9 mouse cellular contexts compared by ENCODE assay signal in genomic region chr1:63273339-63273951, GRCm38 (mm10). TPM values are rescaled to one million over a fixed set of nuclear protein-coding genes. Genes with fewer than 3 reads are reported as not detected.
A peak's percentile ranks its signal among the peaks of the same experiment; 100 is the strongest.
DNase-seq lines count a peak whose midpoint lies in the region; ATAC-seq and TF ChIP-seq lines count a peak whose summit lies in the region.
"Had no signal": no experiment of that assay in that cellular context is flagged by ENCODE, and none has a peak within 500 bp of the region (broad histone marks: within the 10 kb centered on the region; RNA-seq: fewer than 3 reads in every experiment).

No protein-coding gene starts in this region.

- intact Hi-C loops in heart, postnatal 36 days (cut with DNase I), result no loop called here

- WGBS in heart, embryonic 10.5 days, result under 1% methylated on average over 60 of the region's 89 CpGs
- WGBS in forebrain, embryonic 12.5 days, result under 1% methylated on average over 31 of the region's 89 CpGs
- 2% methylated on average over 68 of the region's 89 CpGs for WGBS in liver, embryonic 14.5 days (ENCODE audit: insufficient replicate concordance)

- peaks cover 63% of the 10 kb centered on the region for H3K27me3 ChIP-seq in heart, embryonic 10.5 days (ENCODE audit: insufficient read depth, poor library complexity, severe bottlenecking)
- peaks cover 61% of the 10 kb centered on the region for H3K27me3 ChIP-seq in forebrain, embryonic 12.5 days
- H3K27me3 ChIP-seq in liver, embryonic 14.5 days (ENCODE audit: control insufficient read depth, insufficient read depth, low read length), result peaks cover 72% of the 10 kb centered on the region

- no peak for DNase-seq in heart, embryonic 10.5 days (ENCODE audit: low spot score)
- no peak for DNase-seq in heart, postnatal 36 days
- DNase-seq in ZHBTc4 (ENCODE audit: low read depth, low spot score), result peak; percentile 45
- no peak for DNase-seq in liver, embryonic 14.5 days (ENCODE audit: low read depth in 3 of 3, low spot score in 3 of 3)
- DNase-seq in ovary, postnatal 14 days (ENCODE audit: low spot score), result no peak
- DNase-seq in urinary bladder, postnatal 4 days (ENCODE audit: low spot score in 2 of 2), result no peak
- no peak for DNase-seq in left cerebral cortex, adult 8-10 months (ENCODE audit: low spot score in 2 of 2)

- TF ChIP-seq EP300 in liver, embryonic 14.5 days (IDR thresholded peaks at IDR 0.05; ENCODE audit: low read depth), result no peak

- H3K4me3 ChIP-seq in heart, embryonic 10.5 days, result peak overlapping the region; percentile 76
- peak overlapping the region; percentile 73 for H3K4me3 ChIP-seq in forebrain, embryonic 12.5 days (replicated peaks)
- H3K4me3 ChIP-seq in liver, embryonic 14.5 days (ENCODE audit: insufficient read depth in 1 of 2, low read depth in 2 of 2, low read length in 2 of 2), result peak overlapping the region; percentile 26 to 44

- H3K27ac ChIP-seq in heart, embryonic 10.5 days, result peak overlapping the region; percentile 94
- peak overlapping the region; percentile 89 for H3K27ac ChIP-seq in forebrain, embryonic 12.5 days
- H3K27ac ChIP-seq in liver, embryonic 14.5 days, result no peak overlapping the region

- no peak for TF ChIP-seq CTCF in liver, embryonic 14.5 days (IDR thresholded peaks at IDR 0.05; ENCODE audit: low read depth)

- peak; percentile 40 for ATAC-seq in forebrain, embryonic 12.5 days (ENCODE audit: low FRiP score)
- ATAC-seq in liver, embryonic 14.5 days (ENCODE audit: insufficient read depth), result no peak
- ATAC-seq: Patski had no signal

- H3K9ac ChIP-seq in forebrain, embryonic 12.5 days, result peak overlapping the region; percentile 90
- no peak overlapping the region for H3K9ac ChIP-seq in liver, embryonic 14.5 days (replicated peaks)

- no peaks in the 10 kb centered on the region for H3K9me3 ChIP-seq in heart, embryonic 10.5 days
- H3K9me3 ChIP-seq in forebrain, embryonic 12.5 days, result no peaks in the 10 kb centered on the region
- no peaks in the 10 kb centered on the region for H3K9me3 ChIP-seq in liver, embryonic 14.5 days (ENCODE audit: control insufficient read depth, low read length)

- H3K4me1 ChIP-seq in heart, embryonic 10.5 days, result peaks cover 12% of the 10 kb centered on the region
- H3K4me1 ChIP-seq in forebrain, embryonic 12.5 days, result peaks cover 6% of the 10 kb centered on the region; the same call in 1 of the 2 replicates
- no peaks in the 10 kb centered on the region for H3K4me1 ChIP-seq in liver, embryonic 14.5 days (replicated peaks; ENCODE audit: control insufficient read depth in 2 of 2, insufficient read depth in 2 of 2, low read length in 1 of 2)

- H3K4me2 ChIP-seq in forebrain, embryonic 12.5 days, result peak overlapping the region; percentile 54
- peak overlapping the region; percentile 44 for H3K4me2 ChIP-seq in liver, embryonic 14.5 days (ENCODE audit: low read depth)

- no peaks in the 10 kb centered on the region for H3K36me3 ChIP-seq in heart, embryonic 10.5 days
- H3K36me3 ChIP-seq in forebrain, embryonic 12.5 days (replicated peaks), result no peaks in the 10 kb centered on the region
- no peaks in the 10 kb centered on the region for H3K36me3 ChIP-seq in liver, embryonic 14.5 days (replicated peaks; ENCODE audit: control insufficient read depth, insufficient read depth, low read depth)

RNA-seq across cellular contexts. Expression of gene Zdbf2, which starts 0.4 kb away (rescaled TPM):
- polyA plus RNA-seq in heart, embryonic 10.5 days (2016; fragmentation: Nextera tagmentation; extraction: Ambion mirVana), result 11.4 and 11.9 TPM in 2 replicates
- under 1 TPM; 0.30 to 0.69 TPM for total RNA-seq in heart, postnatal 36 days (2021)
- 40.4 and 43.9 TPM in 2 replicates for polyA plus RNA-seq in forebrain, embryonic 12.5 days (2016; fragmentation: Nextera tagmentation; extraction: Ambion mirVana)
- polyA plus RNA-seq in liver, embryonic 14.5 days (2012; rRNA removed), result 0.09 TPM in 2 replicates
- 0.06 and 0.19 TPM in 2 replicates for polyA plus RNA-seq in liver, embryonic 14.5 days (2014; fragmentation: Nextera tagmentation; extraction: Ambion mirVana)
- 10 to 100 TPM; 14.6 to 17.2 (median 16.0) TPM for total RNA-seq in left cerebral cortex, adult 8-10 months (2022)
- polyA plus RNA-seq: Patski had no signal

RNA-seq across cellular contexts. Expression of gene Gpr1, which starts 59.1 kb away (rescaled TPM):
- polyA plus RNA-seq in heart, embryonic 10.5 days (2016; fragmentation: Nextera tagmentation; extraction: Ambion mirVana), result 0.15 and 0.34 TPM in 2 replicates
- under 1 TPM; 0.44 to 0.49 TPM for total RNA-seq in heart, postnatal 36 days (2021)
- 0.36 and 0.59 TPM in 2 replicates for polyA plus RNA-seq in forebrain, embryonic 12.5 days (2016; fragmentation: Nextera tagmentation; extraction: Ambion mirVana)
- polyA plus RNA-seq in liver, embryonic 14.5 days (2012; rRNA removed), result not detected in 2 replicates
- polyA plus RNA-seq in liver, embryonic 14.5 days (2014; fragmentation: Nextera tagmentation; extraction: Ambion mirVana), result not detected in 2 replicates
- total RNA-seq in left cerebral cortex, adult 8-10 months (2022), result under 1 TPM; 0.25 to 0.87 (median 0.72) TPM
- polyA plus RNA-seq: Patski had no signal

Comparison
In these comparisons a context has a peak if more than half of its experiments do, and no peak if none do; other contexts are left out.
1. RNA of gene Zdbf2, which starts 0.4 kb away (polyA plus RNA-seq): 40.4 to 43.9 TPM in forebrain, embryonic 12.5 days and 11.4 to 11.9 TPM in heart, embryonic 10.5 days; 0.06 to 0.19 TPM in liver, embryonic 14.5 days; every median in the first group is over 10 times any median in the second.
2. Peak in every context shown above with its lines, with median percentiles within 50 percentile points of each other: H3K4me3 ChIP-seq.